Mouse (Mus musculus) layer of hippocampus, postnatal 36 days (tissue): ENCODE results near the gene Spag9. TPM values are rescaled to one million over a fixed set of nuclear protein-coding genes. Genes with fewer than 3 reads are reported as not detected.

Experiments used
- DNase-seq, 2 experiments: peaks; one replicate each; pipeline ENCODE4 v3.0.0; 2022
- total RNA-seq, 2 experiments: library from RNA; stranded (reverse); gene quantifications; 2 replicates each; pipeline ENCODE4 v1.2.3; 2021

Spag9 gene
- total RNA-seq, 2 experiments from 2014 or later, result 217 to 221 TPM

- peak in 1 of 2 experiments; percentile 48 for DNase-seq
These were observed 138.4 kb downstream of the Spag9 start for GRCm38 (mm10) chr11:94134076-94134838.

DNA sequence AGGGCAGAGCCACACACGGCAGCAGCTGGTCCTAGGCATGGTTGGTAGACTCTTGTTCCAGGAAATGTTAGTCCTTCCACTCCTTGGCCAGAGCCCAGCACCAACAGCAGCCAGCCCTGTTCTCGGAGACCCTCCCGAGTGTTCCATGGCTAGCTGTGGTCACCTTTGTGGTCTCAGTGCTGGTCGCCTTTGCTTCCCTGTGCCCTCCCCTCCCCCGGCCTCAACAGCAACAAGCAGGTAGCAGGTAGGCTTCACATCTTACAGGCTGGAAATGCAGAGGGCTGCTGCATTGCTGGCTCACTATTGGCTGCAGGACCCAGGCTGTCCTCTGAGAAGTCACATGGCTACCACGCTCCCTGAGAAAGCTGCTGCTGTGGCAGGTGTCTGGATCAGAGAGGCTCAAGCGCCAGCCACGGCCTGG, 139.7 kb downstream of the Spag9 start:
- DNase-seq, result no peak

GRCm38 (mm10) chr11:94136656-94137055, 140.8 kb downstream of the Spag9 start:
- DNase-seq, result no peak

DNA sequence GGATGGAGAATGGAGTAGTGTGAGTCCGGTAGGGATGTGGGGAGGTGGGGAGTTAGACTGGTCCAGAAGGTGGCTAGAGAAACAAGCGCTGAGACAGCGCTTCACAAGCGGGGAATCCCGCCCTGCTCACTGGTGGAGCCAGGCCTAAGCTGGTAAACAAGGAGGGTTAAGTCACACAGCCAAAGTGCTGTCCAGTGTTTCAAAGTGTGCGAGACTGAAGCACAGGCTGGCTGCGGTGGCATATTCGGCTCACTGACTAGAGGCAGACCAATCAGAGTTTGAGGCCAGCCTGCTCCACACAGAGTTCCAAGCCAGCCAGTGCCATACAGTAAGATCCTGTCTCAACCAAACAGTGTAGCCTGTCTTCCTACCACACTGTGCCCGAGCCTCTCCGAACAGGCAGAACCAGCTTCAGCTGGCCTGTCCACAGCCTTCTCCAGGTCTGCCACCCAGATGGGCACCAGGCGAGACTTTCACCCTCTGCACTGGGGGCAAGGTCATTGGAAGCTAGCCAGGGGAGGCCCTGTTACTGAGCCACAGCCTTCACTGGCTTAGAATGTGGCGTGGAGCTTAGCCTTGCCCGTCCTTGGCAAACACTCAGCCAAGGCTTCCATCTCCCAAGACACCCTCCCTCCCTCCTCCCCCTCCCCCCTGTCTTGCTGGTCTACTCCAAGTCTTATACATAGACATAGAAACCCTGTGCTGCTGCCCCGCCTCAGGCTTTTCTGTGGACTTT, 141.6 kb downstream of the Spag9 start:
- no peak for DNase-seq

DNA sequence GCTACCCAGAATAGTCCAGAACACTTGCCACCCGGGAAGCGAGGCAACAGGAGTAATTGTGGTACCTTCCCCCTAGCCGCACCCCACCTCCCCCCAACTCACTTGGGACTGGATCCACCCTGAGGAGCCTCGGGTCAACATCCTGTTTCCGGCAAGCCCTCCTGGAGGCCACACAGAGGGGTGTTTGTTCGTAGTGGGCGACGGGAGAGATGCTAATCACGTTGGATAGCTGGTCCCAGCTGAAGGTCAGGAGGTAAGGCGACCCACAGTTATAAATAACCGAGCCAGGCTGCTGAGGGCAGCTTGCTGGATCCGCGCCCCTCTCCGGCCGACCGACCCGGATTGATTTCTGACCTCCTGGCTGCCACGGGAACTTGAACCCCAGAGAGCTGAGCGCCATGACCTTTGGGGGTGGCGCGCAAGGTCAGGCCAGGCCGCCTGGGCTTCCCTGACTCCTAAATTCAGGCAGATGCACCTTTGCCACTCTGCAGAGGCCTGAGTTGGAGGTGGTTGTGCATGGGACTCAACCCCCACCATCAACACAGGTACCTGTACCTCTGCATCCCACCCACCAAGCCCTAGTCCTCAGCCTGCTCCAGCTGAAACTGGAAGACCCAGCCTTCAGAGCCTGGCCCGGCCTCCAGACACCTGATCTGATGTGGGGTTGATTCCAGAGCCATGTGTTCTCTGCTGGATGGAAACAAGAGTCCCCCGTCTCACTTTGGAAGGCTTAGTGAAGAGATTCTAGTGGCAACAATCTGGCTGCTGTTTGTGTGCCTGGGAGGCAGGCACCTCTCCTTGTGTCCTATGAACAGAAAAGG, 142.7 kb downstream of the Spag9 start:
- no peak for DNase-seq

DNA sequence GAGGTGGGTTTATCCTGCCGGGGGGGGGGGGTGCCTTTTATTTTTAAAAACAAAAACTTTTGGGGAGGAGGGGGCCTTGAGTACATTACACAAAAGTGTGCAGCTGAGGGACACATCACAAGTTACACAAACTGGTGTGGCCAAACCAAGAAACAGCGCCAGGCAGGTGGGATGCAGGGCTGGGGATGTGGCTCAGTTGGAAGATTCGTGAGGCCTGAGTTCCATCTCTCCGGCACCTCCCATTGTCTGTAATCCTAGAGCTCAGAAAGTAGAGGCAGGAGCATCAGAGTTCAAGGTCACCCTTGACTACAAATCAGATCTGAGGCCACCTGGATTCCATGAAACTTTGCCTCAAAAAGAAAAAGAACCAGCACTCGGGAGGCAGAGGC, 143.3 kb downstream of the Spag9 start:
- no peak for DNase-seq

GRCm38 (mm10) chr11:94140540-94140939, 144.6 kb downstream of the Spag9 start:
- DNase-seq, result no peak

DNA sequence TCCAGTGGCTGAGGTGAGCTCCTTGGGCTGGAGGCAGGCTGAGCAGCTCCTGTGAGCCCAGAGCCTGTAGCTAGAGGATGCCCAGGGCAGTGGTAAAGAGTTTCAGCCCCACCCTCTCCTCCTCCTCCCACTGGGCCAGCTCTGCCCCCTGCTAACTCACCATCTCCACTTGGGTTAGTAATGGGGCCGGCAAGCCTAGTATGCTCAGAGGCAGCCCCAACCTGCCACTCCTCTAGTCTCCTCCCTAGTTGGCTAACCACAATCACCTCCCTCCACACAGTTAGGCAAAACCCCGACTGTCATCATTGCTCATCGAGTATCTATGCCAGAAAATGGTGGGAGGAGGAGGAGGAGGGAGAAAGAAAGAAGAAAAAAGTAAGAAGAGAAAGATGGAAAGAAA, 145.7 kb downstream of the Spag9 start:
- no peak for DNase-seq

DNA sequence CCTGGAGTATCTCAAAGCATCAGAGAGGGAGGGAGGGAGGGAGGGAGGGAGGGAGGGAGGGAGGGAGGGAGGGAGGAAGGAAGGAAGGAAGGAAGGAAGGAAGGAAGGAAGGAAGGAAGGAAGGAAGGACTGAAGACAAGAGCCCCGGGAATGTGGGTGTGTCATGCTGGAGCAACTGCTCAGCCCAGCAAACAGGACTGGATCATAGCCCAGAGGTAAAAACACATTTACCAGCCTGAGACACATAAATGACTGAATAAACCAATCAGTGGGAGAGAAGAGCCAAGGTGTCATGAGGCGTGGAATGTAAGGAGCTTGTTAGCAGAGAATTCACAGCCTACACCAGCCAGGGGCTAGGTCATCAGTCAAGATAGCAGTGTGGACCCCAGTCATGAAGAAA, 147.4 kb downstream of the Spag9 start:
- DNase-seq, result no peak

DNA sequence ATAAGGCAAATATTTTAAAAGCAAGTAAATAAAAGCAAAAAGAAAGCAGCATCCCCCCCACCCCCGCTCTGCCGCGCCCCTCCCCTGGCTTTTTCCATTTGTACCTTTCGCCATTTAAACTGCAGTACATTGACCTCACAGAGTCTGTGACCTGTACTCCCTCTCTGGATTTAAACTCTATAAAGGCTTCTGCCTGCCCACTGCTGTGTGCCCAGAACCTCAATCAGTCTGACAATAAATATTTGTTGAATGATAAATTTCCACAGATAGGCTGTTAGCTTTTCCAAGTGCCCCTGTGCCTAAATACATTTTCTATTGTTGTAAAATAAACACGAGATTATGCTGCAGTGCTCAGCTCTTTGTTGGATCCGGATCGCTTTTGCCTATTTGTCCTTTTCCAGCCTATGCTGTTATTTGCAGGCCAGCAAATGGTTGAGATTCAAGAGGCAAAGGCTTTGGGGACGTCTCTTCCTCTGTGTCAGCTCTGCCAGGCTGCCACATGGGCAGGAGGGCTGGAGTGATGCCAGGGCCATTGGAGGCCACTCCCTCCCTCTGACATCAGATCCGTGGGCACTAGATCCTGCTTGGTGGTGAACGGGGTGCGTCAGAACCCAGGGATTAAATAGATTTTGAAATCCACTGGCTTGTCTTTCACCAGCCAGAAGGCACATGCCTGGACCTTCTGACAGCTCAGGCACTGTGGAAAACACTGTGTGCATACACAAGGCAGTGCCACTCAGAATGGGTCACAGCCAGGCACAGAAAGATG, 149.1 kb downstream of the Spag9 start:
- DNase-seq, result peak; percentile 83 to 84

GRCm38 (mm10) chr11:94146049-94146605, 150.2 kb downstream of the Spag9 start:
- peak; percentile 37 to 40 for DNase-seq

- no peak for DNase-seq
These were observed 151.0 kb downstream of the Spag9 start for GRCm38 (mm10) chr11:94146733-94147485.

DNA sequence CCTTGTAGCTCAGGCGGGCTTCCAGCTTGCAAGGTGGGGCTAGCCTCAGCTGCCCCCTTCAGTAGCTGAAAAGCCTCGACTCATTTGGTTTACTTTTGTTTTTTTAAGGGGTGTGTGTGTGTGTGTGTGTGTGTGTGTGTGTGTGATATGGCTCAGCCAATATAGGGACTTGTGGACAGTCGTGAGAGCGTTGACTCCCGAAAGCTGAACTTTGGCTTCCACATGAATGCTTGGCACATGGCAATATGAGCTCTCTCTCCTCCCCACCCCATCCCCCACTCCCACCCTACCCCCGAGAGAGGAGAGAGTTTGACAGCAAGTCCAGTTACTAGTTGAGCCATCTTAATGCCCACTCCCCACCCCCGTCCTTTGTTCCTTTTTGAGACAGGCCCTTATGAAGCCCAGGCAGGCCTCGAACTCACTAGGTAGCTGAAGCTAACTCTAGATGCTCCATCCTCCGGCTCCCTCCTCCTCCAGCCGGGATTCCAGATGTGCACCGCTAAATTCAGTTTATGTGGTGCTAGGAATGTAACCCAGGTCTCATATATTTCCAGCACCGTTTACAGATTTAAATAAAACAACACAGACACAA, 152.3 kb downstream of the Spag9 start:
- DNase-seq, result no peak

GRCm38 (mm10) chr11:94148931-94149491, 153.1 kb downstream of the Spag9 start:
- peak; percentile 64 to 68 for DNase-seq

DNA sequence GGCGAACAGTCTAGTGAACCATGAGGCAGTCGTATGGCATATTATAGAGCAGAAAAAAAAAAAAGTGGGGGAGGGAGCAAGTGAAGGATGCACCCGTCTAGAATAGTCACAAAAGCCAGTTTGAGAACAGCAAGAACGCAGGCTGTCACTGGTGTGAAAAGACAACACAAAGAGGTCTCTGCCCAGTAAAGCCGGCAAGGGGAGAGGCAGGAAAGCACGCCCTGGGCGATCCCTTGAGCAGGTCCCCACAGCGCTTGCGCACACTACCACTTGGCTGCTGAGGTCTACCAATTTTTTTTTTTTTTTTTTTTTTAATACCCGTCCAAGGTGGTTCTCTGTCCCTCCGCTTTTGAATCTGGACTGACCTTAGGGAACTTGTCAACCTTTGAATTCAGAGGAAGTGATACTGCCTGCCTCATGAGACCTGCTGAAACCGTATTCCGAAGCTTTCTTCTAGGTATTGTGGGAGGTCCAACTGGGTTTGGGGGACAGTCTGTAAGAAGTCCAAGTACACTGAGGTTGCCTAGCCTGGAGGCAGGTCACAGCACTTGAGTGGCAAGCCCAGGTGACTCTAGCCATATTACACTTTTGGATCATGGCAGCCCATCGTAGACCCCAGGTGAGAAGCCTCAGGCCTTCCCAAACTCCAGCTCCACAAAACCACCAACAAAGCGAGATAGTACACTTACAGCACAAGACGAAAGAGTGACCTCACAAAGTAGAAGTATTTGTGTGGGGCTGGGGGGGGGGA, 153.8 kb downstream of the Spag9 start:
- DNase-seq, result no peak

DNA sequence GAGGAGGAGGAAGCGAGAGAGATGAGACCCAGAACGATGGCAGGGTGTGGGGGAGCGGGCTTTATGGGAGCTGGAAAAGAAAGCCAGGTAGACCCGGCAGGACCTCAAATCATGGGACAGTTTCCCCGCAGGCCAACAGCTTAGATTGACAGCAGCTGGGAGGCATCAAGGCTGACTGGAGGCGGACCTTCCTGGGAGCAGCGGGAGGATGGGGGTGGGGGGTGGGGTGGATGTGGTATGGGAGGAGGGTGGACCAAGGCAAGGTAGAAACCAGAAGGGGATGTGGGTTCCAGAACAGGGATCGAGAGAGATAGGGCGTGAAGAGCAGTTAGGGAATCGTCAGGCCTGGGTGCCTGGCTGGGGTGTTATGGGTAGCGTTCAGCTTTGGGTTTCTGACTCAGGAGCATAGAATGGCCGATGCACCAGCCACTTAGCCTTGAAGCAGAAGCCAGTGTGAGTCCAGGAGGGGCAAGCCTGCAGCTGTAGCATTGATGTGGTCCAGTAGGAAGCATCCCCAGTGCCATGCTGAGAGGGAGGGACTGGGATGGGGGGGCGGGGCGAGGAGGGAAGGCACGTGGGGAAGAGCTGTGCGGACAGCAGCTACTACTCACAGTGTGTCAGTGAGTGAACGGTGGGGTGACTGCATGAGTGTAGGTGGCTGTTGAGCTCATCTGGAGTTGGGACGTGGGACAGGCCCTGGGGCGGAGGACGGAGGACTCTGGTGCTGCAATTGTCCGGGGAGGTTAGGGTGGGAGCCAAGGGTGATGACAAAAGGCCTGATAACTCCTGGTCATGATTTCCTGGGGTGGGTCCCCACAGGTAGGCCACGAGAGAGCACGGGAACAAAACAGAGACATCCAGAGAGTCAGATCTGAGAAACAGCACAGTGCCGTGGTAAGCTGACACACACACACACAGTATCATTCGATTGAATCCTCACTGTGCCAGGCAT, 154.9 kb downstream of the Spag9 start:
- no peak for DNase-seq

- no peak for DNase-seq
These were observed 158.3 kb downstream of the Spag9 start for GRCm38 (mm10) chr11:94154201-94154600.

- DNase-seq, result no peak
These were observed 162.6 kb downstream of the Spag9 start for GRCm38 (mm10) chr11:94158521-94158920.
